Mouse (Mus musculus) kidney, adult 18-20 months (tissue): ENCODE data around the gene Gtpbp10.

Experiments used
- DNase-seq: peaks from one replicate; pipeline ENCODE4 v3.0.0; 2021

Gene Gtpbp10

GRCm38 (mm10) chr5:5495042-5495441 is 64.3 kb downstream of the Gtpbp10 start:
- no peak for DNase-seq

GRCm38 (mm10) chr5:5494269-5495005 is 64.9 kb downstream of the Gtpbp10 start:
- no peak for DNase-seq

GRCm38 (mm10) chr5:5492163-5492562 is 67.2 kb downstream of the Gtpbp10 start:
- no peak for DNase-seq
